Mouse (Mus musculus): ENCODE results near the gene Soat2.
"Not testable (repeated sequence)": the region's sequence is repeated elsewhere in the genome, so short reads cannot be mapped to it uniquely, and the experiment has no call there.

Gene Soat2

GRCm38 (mm10) chr15:102147674-102148402, 2.5 kb upstream of the Soat2 start:
- no peak for DNase-seq (ENCODE audit: low read depth)

DNA sequence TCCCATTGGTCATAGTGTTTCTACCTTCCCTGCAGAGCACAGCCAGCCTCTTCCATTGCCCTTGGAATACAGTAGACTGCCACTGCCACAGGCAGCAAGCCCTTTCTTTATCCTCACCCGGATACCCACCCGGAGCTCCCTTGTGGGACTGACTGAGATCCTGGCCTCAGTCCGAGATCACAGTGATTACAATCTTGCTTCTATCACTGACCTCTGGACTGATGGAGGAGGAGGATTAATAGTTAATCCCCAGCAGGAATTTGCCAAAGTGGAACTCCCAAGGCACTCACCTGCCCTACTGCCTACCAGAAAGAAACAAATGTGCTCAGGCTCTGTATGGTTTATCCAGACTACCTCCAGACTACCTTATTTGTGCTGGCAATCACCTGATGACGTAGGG, 765 bp upstream of the Soat2 start:
- no peak for DNase-seq (ENCODE audit: low read depth)

GRCm38 (mm10) chr15:102152646-102153045, 2.3 kb downstream of the Soat2 start:
- no peak for DNase-seq (ENCODE audit: low read depth)

- not testable (repeated sequence) for DNase-seq (ENCODE audit: low read depth)
Observed at GRCm38 (mm10) chr15:102155006-102155405, 4.7 kb downstream of the Soat2 start.

GRCm38 (mm10) chr15:102156836-102157235, 6.5 kb downstream of the Soat2 start:
- no peak for DNase-seq (ENCODE audit: low read depth)

GRCm38 (mm10) chr15:102160415-102161060, 10.2 kb downstream of the Soat2 start:
- no peak for DNase-seq (ENCODE audit: low read depth)

DNA sequence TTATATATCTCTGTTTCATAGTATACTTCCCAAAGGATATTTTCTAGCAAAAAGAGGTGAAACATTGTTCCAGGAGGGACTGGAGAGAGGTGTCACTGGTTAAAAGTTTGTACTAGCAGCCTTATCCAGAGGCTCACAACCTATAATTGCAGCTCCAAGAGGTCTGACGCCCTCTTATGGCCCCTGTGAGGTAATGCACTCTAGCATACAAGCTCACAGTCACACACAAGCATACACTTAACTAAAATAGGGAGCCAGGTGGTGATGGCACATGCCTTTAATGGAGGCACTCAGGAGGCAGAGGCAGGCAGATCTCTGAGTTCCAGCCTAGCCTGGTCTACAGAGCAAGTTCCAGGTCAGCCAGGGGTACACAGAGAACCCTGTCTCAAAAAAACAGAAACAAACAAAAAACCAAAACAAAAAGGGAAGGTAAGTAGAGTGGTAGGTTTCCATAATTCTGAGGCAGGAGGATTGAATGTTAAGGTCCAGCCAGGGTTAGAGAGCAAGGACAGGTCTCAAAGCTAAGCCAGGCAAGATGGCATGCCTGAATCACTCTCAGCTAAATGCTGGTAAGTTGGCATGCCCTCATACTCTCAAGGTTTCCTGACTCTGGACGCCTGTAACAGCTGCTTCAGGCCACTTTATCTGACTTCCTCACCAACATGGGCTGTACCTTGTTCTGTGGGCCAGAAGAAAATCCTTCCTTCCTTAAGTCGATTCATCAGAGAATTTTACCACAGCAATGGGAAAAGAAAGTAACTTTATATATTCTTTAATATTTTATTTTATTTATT, 13.8 kb downstream of the Soat2 start:
- DNase-seq (ENCODE audit: low read depth) = no peak

GRCm38 (mm10) chr15:102165468-102166100, 15.3 kb downstream of the Soat2 start:
- no peak for DNase-seq (ENCODE audit: low read depth)

DNA sequence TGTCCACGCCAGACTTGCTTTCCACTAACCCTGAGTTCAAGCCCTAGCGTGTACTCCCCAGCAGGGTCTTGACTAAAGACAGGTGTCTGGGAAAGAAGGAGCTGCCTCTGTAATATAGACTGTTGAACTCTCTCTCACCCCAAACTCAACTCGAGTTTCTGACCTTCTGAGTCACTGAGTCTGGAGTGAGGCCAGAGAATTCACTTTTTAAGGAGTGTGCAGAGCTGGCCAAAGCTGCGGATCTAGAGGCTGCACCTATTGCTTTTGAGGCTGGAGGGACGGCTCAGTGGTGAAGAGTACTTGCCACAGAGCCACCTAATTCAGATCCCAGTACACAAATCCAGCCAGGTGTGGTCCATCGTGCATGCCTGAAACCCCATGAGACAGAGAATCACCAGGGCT, 17.3 kb downstream of the Soat2 start:
- no peak for DNase-seq (ENCODE audit: low read depth)

- no peak for DNase-seq (ENCODE audit: low read depth)
Observed at GRCm38 (mm10) chr15:102169064-102169463, 18.7 kb downstream of the Soat2 start.

DNA sequence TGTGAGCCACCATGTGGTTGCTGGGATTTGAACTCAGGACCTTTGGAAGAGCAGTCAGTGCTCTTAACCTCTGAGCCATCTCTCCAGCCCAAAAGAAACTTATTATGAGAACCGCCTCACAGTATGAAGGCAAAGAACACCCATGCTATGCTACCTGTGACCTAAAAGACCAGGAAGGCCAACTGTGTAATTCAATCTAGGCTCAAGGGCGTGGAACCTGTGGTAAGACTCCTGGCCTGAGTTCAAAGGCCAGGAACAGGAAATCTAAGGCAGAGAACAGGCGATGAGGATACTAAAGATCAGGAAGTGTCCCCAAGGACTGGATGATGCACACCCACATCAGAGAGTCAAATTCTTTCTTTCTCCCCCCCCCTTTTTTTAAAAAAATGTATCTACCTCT, 23.3 kb downstream of the Soat2 start:
- no peak for DNase-seq (ENCODE audit: low read depth)

GRCm38 (mm10) chr15:102175736-102176319, 25.5 kb downstream of the Soat2 start:
- DNase-seq (ENCODE audit: low read depth) = no peak

DNA sequence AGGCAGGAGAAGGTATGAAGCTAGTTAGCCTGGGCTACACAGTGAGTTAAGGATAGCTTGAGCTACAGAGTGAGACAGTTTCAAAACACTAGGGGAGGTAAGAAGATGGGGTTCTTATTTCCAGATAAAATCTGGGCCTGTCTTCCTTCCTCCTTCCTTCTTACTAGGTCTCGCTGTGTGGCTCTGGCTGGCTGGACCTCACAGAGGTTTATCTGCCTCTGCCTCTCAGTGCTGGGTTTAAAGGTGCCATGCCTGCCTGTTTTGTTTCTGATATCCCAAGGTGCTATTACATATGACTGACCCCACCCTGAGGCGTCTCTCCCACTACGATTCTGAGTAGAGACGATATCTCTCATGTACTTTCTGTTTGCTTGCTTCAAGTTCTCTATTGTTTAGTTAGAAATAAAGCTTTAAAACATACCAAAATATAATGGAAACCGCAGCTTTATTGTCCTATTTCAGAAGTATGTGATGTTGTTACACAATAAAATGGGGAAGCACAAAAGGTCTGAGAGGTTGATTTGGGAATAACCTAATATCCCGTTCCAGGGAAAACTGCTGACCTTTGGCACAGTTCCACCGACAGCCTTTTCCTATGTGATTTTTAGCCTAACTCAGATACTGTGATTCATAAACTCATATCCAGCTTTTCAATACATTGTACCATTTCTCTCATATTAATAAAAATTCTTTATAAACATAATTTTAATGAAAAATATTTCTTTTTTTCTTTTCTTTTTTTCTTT, 26.4 kb downstream of the Soat2 start:
- peak; percentile 35 for DNase-seq (ENCODE audit: low read depth)

DNA sequence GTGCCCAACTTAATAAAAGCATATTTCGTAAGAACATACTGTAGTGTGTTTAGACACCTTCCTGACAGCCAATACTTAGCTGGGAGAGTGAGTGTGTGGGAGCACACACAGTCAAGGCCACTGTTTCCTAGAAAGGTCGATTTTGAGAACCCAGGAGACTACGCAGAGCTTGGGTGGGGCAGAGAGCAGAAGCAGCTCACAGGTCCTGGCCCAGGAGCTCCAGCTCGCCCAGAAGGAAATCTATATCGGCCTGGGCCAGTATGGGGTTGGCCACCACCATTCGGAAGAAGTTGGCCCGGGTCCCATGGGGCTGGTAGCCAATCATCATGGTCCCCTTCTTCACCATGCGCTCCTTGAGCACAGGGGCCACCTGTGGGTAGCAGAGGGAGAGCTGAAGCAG, 27.1 kb downstream of the Soat2 start:
- no peak for DNase-seq (ENCODE audit: low read depth)

GRCm38 (mm10) chr15:102178279-102178678, 28.0 kb downstream of the Soat2 start:
- peak; percentile 67 for DNase-seq (ENCODE audit: low read depth)

- no peak for DNase-seq (ENCODE audit: low read depth)
Observed at GRCm38 (mm10) chr15:102179106-102179505, 28.8 kb downstream of the Soat2 start.

GRCm38 (mm10) chr15:102179924-102180323, 29.6 kb downstream of the Soat2 start:
- no peak for DNase-seq (ENCODE audit: low read depth)

GRCm38 (mm10) chr15:102183076-102183475, 32.8 kb downstream of the Soat2 start:
- DNase-seq (ENCODE audit: low read depth) = no peak

GRCm38 (mm10) chr15:102186239-102186638, 35.9 kb downstream of the Soat2 start:
- no peak for DNase-seq (ENCODE audit: low read depth)

DNA sequence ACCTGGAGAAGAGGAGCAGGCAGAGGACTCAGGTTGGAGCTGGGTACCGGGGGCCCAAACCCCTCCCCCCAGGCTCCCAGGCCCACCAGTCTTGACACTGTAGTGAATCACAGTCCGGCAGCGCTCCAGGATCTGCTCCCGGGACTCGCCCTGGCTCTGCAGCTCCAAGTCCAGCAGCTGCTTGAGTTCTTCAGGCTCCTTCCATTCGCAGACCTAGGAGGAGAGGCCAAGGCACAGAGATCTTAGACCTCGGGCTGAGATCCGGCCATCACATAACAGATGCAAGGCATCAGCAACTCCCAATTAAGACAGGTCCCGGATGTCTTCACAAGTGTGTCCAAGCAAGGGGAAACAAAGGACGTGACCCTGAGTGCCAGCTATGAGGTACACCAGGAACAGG, 37.8 kb downstream of the Soat2 start:
- no peak for DNase-seq (ENCODE audit: low read depth)

- DNase-seq (ENCODE audit: low read depth) = no peak
Observed at GRCm38 (mm10) chr15:102188883-102189282, 38.6 kb downstream of the Soat2 start.
